Comparison of ENCODE assay signal across 8 mouse cellular contexts in the genomic region with DNA sequence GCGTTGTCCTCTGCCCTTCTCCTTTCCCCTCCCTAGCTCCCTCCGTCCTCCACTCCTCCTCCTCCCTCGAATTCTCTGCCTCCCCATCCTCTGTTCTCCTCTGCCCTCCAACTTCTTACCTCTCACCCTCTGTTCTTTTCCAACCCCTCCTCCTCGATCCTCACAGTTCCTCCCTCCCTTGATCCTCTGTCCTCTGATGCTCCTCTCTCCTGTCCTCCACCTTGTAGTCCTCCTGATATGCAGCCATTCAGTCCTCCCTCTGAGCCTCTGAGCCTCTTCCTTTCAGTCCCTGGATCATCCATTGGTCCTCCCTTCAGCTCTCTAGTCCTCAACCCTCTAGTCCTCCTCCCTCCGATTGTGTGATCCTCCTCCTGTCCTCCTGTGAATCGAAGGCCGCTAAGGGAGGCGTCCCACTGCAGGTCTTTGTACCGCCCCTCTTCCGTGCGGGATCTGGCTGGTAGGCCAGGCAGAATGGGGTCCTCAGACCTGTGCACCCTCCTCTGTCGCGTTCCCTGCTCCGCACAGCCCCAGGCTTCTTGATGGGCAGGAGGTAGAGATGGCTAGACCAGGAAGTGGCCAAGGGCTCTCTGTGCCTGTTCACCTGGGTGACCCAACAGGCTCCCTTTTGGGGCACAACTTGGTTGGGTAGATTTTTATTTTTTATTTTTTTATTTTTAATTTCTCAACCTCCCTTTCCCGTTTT. TPM values are rescaled to one million over a fixed set of nuclear protein-coding genes. Genes with fewer than 3 reads are reported as not detected.
DNase-seq lines count a peak whose midpoint lies in the region; ATAC-seq and TF ChIP-seq lines count a peak whose summit lies in the region.

No protein-coding gene starts in this region.

- peak overlapping the region; percentile 61 for H3K4me3 ChIP-seq in hindbrain, embryonic 15.5 days
- peak overlapping the region; percentile 53 for H3K4me3 ChIP-seq in midbrain, postnatal 0 days (ENCODE audit: low read depth, low read length)

- peak overlapping the region; percentile 86 for H3K27ac ChIP-seq in hindbrain, embryonic 15.5 days (replicated peaks)
- H3K27ac ChIP-seq in midbrain, postnatal 0 days (ENCODE audit: low read depth, low read length) = peak overlapping the region; percentile 81

- ATAC-seq in hindbrain, embryonic 15.5 days (ENCODE audit: low FRiP score, low read depth) = peak; percentile 5; the same call in 1 of the 2 replicates
- ATAC-seq in midbrain, postnatal 0 days (ENCODE audit: low FRiP score) = no peak

- 4% methylated on average over 15 of the region's 15 CpGs for WGBS in hindbrain, embryonic 15.5 days
- WGBS in midbrain, postnatal 0 days = 6% methylated on average over 15 of the region's 15 CpGs

- no peaks in the 10 kb centered on the region for H3K27me3 ChIP-seq in hindbrain, embryonic 15.5 days
- no peaks in the 10 kb centered on the region for H3K27me3 ChIP-seq in midbrain, postnatal 0 days (ENCODE audit: insufficient read depth, low read length)

- DNase-seq in cerebellum, adult 8-10 months = peak; percentile 33
- no peak for DNase-seq in cerebellum, adult 11 months
- peak; percentile 59 for DNase-seq in A20 (ENCODE audit: low read depth, low spot score)
- DNase-seq in cerebellum, postnatal 10 days = peak; percentile 35 to 46
- peak; percentile 12 for DNase-seq in midbrain, postnatal 0 days (ENCODE audit: low spot score)
- no peak for DNase-seq in urinary bladder, postnatal 10 days (ENCODE audit: low spot score)
- DNase-seq in right cerebral cortex, postnatal 4 days = no peak

- peak overlapping the region; percentile 64 for H3K9ac ChIP-seq in hindbrain, embryonic 15.5 days
- H3K9ac ChIP-seq in midbrain, postnatal 0 days (replicated peaks; ENCODE audit: low read length, poor library complexity, severe bottlenecking) = peak overlapping the region; percentile 58

- peak overlapping the region; percentile 88 for H3K4me2 ChIP-seq in hindbrain, embryonic 15.5 days
- peak overlapping the region; percentile 63 for H3K4me2 ChIP-seq in midbrain, postnatal 0 days (ENCODE audit: low read depth, low read length, poor library complexity, severe bottlenecking)

- peaks cover 13% of the 10 kb centered on the region for H3K36me3 ChIP-seq in hindbrain, embryonic 15.5 days
- peaks cover 19% of the 10 kb centered on the region for H3K36me3 ChIP-seq in midbrain, postnatal 0 days (ENCODE audit: insufficient read depth, low read length)

- TF ChIP-seq CTCF in midbrain, postnatal 0 days (IDR thresholded peaks at IDR 0.05) = no peak

- no peaks in the 10 kb centered on the region for H3K9me3 ChIP-seq in hindbrain, embryonic 15.5 days
- no peaks in the 10 kb centered on the region for H3K9me3 ChIP-seq in midbrain, postnatal 0 days (ENCODE audit: low read length)

- peaks cover 28% of the 10 kb centered on the region for H3K4me1 ChIP-seq in hindbrain, embryonic 15.5 days (replicated peaks)
- H3K4me1 ChIP-seq in midbrain, postnatal 0 days (ENCODE audit: insufficient read depth, low read length) = 0 out of 2 replicates have a peak, but pooled peaks cover 4% of the 10 kb centered on the region

RNA-seq across cellular contexts. Expression of a gene that starts 0.7 kb away (rescaled TPM):
- polyA plus RNA-seq in hindbrain, embryonic 15.5 days (2015; fragmentation: Nextera tagmentation; extraction: Ambion mirVana) = 16.4 and 17.8 TPM in 2 replicates
- total RNA-seq in midbrain, postnatal 0 days (2014; rRNA removed) = 33.3 and 34.0 TPM in 2 replicates
- polyA plus RNA-seq in midbrain, postnatal 0 days (2015; fragmentation: Nextera tagmentation; extraction: Ambion mirVana) = 18.8 and 19.2 TPM in 2 replicates

RNA-seq across cellular contexts. Expression of a gene that starts 0.8 kb away (rescaled TPM):
- 12.3 and 13.6 TPM in 2 replicates for polyA plus RNA-seq in hindbrain, embryonic 15.5 days (2015; fragmentation: Nextera tagmentation; extraction: Ambion mirVana)
- 121 and 125 TPM in 2 replicates for total RNA-seq in midbrain, postnatal 0 days (2014; rRNA removed)
- polyA plus RNA-seq in midbrain, postnatal 0 days (2015; fragmentation: Nextera tagmentation; extraction: Ambion mirVana) = 14.3 and 15.0 TPM in 2 replicates

Comparison
In these comparisons a context has a peak if more than half of its experiments do, and no peak if none do; other contexts are left out.
1. DNase-seq: peak in cerebellum, adult 8-10 months (single experiment), A20 (single experiment), cerebellum, postnatal 10 days (2 of 2) and midbrain, postnatal 0 days (single experiment); none in cerebellum, adult 11 months (single experiment), urinary bladder, postnatal 10 days (single experiment) and right cerebral cortex, postnatal 4 days (single experiment).